Comparison of ENCODE assay signal across 8 mouse cellular contexts in genomic region chr7:141901825-141902224, GRCm38 (mm10). TPM values are rescaled to one million over a fixed set of nuclear protein-coding genes. Genes with fewer than 3 reads are reported as not detected.
DNase-seq lines count a peak whose midpoint lies in the region; ATAC-seq and TF ChIP-seq lines count a peak whose summit lies in the region.

No protein-coding gene starts in this region.

- no peak for TF ChIP-seq CTCF in lung, postnatal 0 days (IDR thresholded peaks at IDR 0.05)

- peak overlapping the region; percentile 74 for H3K4me2 ChIP-seq in lung, postnatal 0 days (replicated peaks; ENCODE audit: low read depth, low read length)
- H3K4me2 ChIP-seq in embryonic facial prominence, embryonic 11.5 days (ENCODE audit: low read depth, low read length), result peak overlapping the region; percentile 86
- H3K4me2 ChIP-seq in hindbrain, embryonic 11.5 days (replicated peaks; ENCODE audit: low read depth, low read length), result peak overlapping the region; percentile 88

- WGBS in lung, postnatal 0 days, result 0% methylated on average over 16 of the region's 16 CpGs
- WGBS in embryonic facial prominence, embryonic 11.5 days, result under 1% methylated on average over 16 of the region's 16 CpGs
- 1% methylated on average over 16 of the region's 16 CpGs for WGBS in hindbrain, embryonic 11.5 days

- H3K27me3 ChIP-seq in lung, postnatal 0 days (replicated peaks; ENCODE audit: insufficient read depth, low read length), result no peaks in the 10 kb centered on the region
- no peaks in the 10 kb centered on the region for H3K27me3 ChIP-seq in embryonic facial prominence, embryonic 11.5 days (ENCODE audit: control insufficient read depth, insufficient read depth, low read length)
- peaks cover 3% of the 10 kb centered on the region; the same call in 1 of the 2 replicates for H3K27me3 ChIP-seq in hindbrain, embryonic 11.5 days (ENCODE audit: control insufficient read depth, insufficient read depth, low read length)
- H3K27me3 ChIP-seq in megakaryocyte, embryonic 14.5 days (replicated peaks), result peaks cover 12% of the 10 kb centered on the region

- peak overlapping the region; percentile 92 for H3K9ac ChIP-seq in lung, postnatal 0 days (replicated peaks; ENCODE audit: low read depth)
- H3K9ac ChIP-seq in embryonic facial prominence, embryonic 11.5 days (replicated peaks; ENCODE audit: low read length), result peak overlapping the region; percentile 85
- peak overlapping the region; percentile 90 for H3K9ac ChIP-seq in hindbrain, embryonic 11.5 days (ENCODE audit: low read depth, low read length)

- H3K4me1 ChIP-seq in lung, postnatal 0 days (ENCODE audit: insufficient read depth, low read depth, low read length), result peaks cover 15% of the 10 kb centered on the region; the same call in 1 of the 2 replicates
- no peaks in the 10 kb centered on the region for H3K4me1 ChIP-seq in embryonic facial prominence, embryonic 11.5 days (ENCODE audit: control insufficient read depth, insufficient read depth, low read length)
- peaks cover 3% of the 10 kb centered on the region; the same call in 1 of the 2 replicates for H3K4me1 ChIP-seq in hindbrain, embryonic 11.5 days (replicated peaks; ENCODE audit: control insufficient read depth, insufficient read depth, low read length)
- peaks cover 48% of the 10 kb centered on the region for H3K4me1 ChIP-seq in megakaryocyte, embryonic 14.5 days

- H3K4me3 ChIP-seq in lung, postnatal 0 days (ENCODE audit: low read depth, low read length), result peak overlapping the region; percentile 72
- peak overlapping the region; percentile 87 for H3K4me3 ChIP-seq in embryonic facial prominence, embryonic 11.5 days (ENCODE audit: low read depth, low read length)
- peak overlapping the region; percentile 88 for H3K4me3 ChIP-seq in hindbrain, embryonic 11.5 days (ENCODE audit: low read depth, low read length)
- peak overlapping the region; percentile 92 for H3K4me3 ChIP-seq in megakaryocyte, embryonic 14.5 days (replicated peaks)

- peak; percentile 17 for DNase-seq in lung, postnatal 0 days (ENCODE audit: low spot score)
- DNase-seq in lung, postnatal 25 days (ENCODE audit: low spot score), result no peak
- peak; percentile 6 for DNase-seq in embryonic facial prominence, embryonic 11.5 days (ENCODE audit: low spot score)
- no peak for DNase-seq in hindbrain, embryonic 11.5 days (ENCODE audit: low spot score)
- no peak for DNase-seq in adrenal gland, adult (ENCODE audit: inconsistent age in 2 of 2, low spot score in 1 of 2)
- DNase-seq in adrenal gland, postnatal 4 days (ENCODE audit: low spot score in 2 of 2), result no peak
- DNase-seq in cerebellum, adult 11 months, result no peak

- ATAC-seq in lung, postnatal 0 days, result peak; percentile 13
- peak; percentile 54 for ATAC-seq in embryonic facial prominence, embryonic 11.5 days (replicated peaks; ENCODE audit: insufficient number of reproducible peaks, low FRiP score, low TSS enrichment, low read depth)
- peak; percentile 55; the same call in 1 of the 2 replicates for ATAC-seq in hindbrain, embryonic 11.5 days (ENCODE audit: low FRiP score)

- no peaks in the 10 kb centered on the region for H3K36me3 ChIP-seq in lung, postnatal 0 days (ENCODE audit: insufficient read depth, low read length)
- no peaks in the 10 kb centered on the region; the same call in 1 of the 2 replicates for H3K36me3 ChIP-seq in embryonic facial prominence, embryonic 11.5 days (replicated peaks; ENCODE audit: control insufficient read depth, insufficient read depth, low read depth, low read length)
- no peaks in the 10 kb centered on the region for H3K36me3 ChIP-seq in hindbrain, embryonic 11.5 days (ENCODE audit: control insufficient read depth, insufficient read depth, low read length)
- H3K36me3 ChIP-seq in megakaryocyte, embryonic 14.5 days (replicated peaks; ENCODE audit: low read length), result peaks cover 34% of the 10 kb centered on the region

- peak overlapping the region; percentile 52 for H3K27ac ChIP-seq in lung, postnatal 0 days (ENCODE audit: low read length)
- H3K27ac ChIP-seq in embryonic facial prominence, embryonic 11.5 days (replicated peaks; ENCODE audit: low read depth, low read length), result peak overlapping the region; percentile 41; the same call in 1 of the 2 replicates
- H3K27ac ChIP-seq in hindbrain, embryonic 11.5 days (ENCODE audit: low read depth, low read length), result peak overlapping the region; percentile 78

- H3K9me3 ChIP-seq in lung, postnatal 0 days (ENCODE audit: low read length), result no peaks in the 10 kb centered on the region
- no peaks in the 10 kb centered on the region for H3K9me3 ChIP-seq in embryonic facial prominence, embryonic 11.5 days (replicated peaks; ENCODE audit: control insufficient read depth, low read length)
- no peaks in the 10 kb centered on the region for H3K9me3 ChIP-seq in hindbrain, embryonic 11.5 days (ENCODE audit: control insufficient read depth, low read length)
- peaks cover 19% of the 10 kb centered on the region for H3K9me3 ChIP-seq in megakaryocyte, embryonic 14.5 days

- TF ChIP-seq EP300 in lung, postnatal 0 days (IDR thresholded peaks at IDR 0.05), result no peak

RNA-seq across cellular contexts. Expression of gene Tollip, which starts 16.5 kb away (rescaled TPM):
- polyA plus RNA-seq in lung, postnatal 0 days (2015; fragmentation: Nextera tagmentation; extraction: Ambion mirVana), result 44.6 and 46.4 TPM in 2 replicates
- 39.3 and 45.1 TPM in 2 replicates for polyA plus RNA-seq in embryonic facial prominence, embryonic 11.5 days (2014; fragmentation: Nextera tagmentation; extraction: Ambion mirVana)
- 53.5 and 65.8 TPM in 2 replicates for polyA plus RNA-seq in hindbrain, embryonic 11.5 days (2014; fragmentation: Nextera tagmentation; extraction: Ambion mirVana)
- 31.0 and 40.1 TPM in 2 replicates for polyA plus RNA-seq in megakaryocyte, embryonic 14.5 days (2012; ENCODE audit: insufficient read depth, low replicate concordance)
- total RNA-seq in adrenal gland, postnatal 4 days (2021), result 10 to 100 TPM; 54.1 to 57.8 TPM

RNA-seq across cellular contexts. Expression of gene Brsk2, which starts 47.7 kb away (rescaled TPM):
- 0.39 and 0.88 TPM in 2 replicates for polyA plus RNA-seq in lung, postnatal 0 days (2015; fragmentation: Nextera tagmentation; extraction: Ambion mirVana)
- polyA plus RNA-seq in embryonic facial prominence, embryonic 11.5 days (2014; fragmentation: Nextera tagmentation; extraction: Ambion mirVana), result 2.4 and 2.8 TPM in 2 replicates
- 13.7 and 15.6 TPM in 2 replicates for polyA plus RNA-seq in hindbrain, embryonic 11.5 days (2014; fragmentation: Nextera tagmentation; extraction: Ambion mirVana)
- polyA plus RNA-seq in megakaryocyte, embryonic 14.5 days (2012; ENCODE audit: insufficient read depth, low replicate concordance), result not detected in 2 replicates
- total RNA-seq in adrenal gland, postnatal 4 days (2021), result 1 to 10 TPM; 7.0 to 7.3 TPM

Comparison
In these comparisons a context has a peak if more than half of its experiments do, and no peak if none do; other contexts are left out.
1. DNase-seq: peak in lung, postnatal 0 days (single experiment) and embryonic facial prominence, embryonic 11.5 days (single experiment); none in lung, postnatal 25 days (single experiment), hindbrain, embryonic 11.5 days (single experiment), adrenal gland, adult (0 of 2), adrenal gland, postnatal 4 days (0 of 2) and cerebellum, adult 11 months (single experiment).
2. Peak in every context shown above with its lines, with median percentiles within 50 percentile points of each other: ATAC-seq, H3K27ac ChIP-seq, H3K4me2 ChIP-seq, H3K4me3 ChIP-seq and H3K9ac ChIP-seq.